Mouse (Mus musculus) kidney, embryonic 14.5 days (tissue): ENCODE results near the gene Trak1. TPM values are rescaled to one million over a fixed set of nuclear protein-coding genes. Genes with fewer than 3 reads are reported as not detected.

Source experiments
- ATAC-seq: fragments of 200-750 bp; cut with Nextera tagmentation; 2 replicates; pipeline ENCODE4 v1.8.0; 2017; ENCODE audit warnings: moderate number of reproducible peaks, mild to moderate bottlenecking, moderate TSS enrichment, moderate library complexity; ENCODE audit not compliant: low FRiP score, low TSS enrichment
- H3K27ac ChIP-seq: fragments of 300-500 bp; sonication (generic); 2 replicates; pipeline ENCODE4 v1.5.1; 2014; ENCODE audit warnings: low read depth, mild to moderate bottlenecking, low read length, moderate library complexity, mixed read lengths
- H3K27me3 ChIP-seq: fragments of 300-500 bp; sonication (generic); 2 replicates; pipeline ENCODE4 v1.6.1; 2014; ENCODE audit warnings: mild to moderate bottlenecking, low read length; ENCODE audit not compliant: control insufficient read depth, insufficient read depth
- H3K36me3 ChIP-seq: fragments of 300-500 bp; sonication (generic); 2 replicates; pipeline ENCODE4 v1.6.1; 2014; ENCODE audit warnings: low read length, mixed read lengths; ENCODE audit not compliant: control insufficient read depth, insufficient read depth
- H3K4me1 ChIP-seq: fragments of 300-500 bp; sonication (generic); 2 replicates; pipeline ENCODE4 v1.6.1; 2014; ENCODE audit warnings: low read length, mixed read lengths; ENCODE audit not compliant: control insufficient read depth, insufficient read depth
- H3K4me2 ChIP-seq: fragments of 300-500 bp; sonication (generic); replicated peaks from 2 replicates; pipeline ENCODE4 v1.6.1; 2014; ENCODE audit warnings: low read depth, mild to moderate bottlenecking, low read length
- H3K4me3 ChIP-seq: fragments of 300-500 bp; sonication (generic); 2 replicates; pipeline ENCODE4 v1.5.1; 2014; ENCODE audit warnings: mild to moderate bottlenecking, low read length
- H3K9ac ChIP-seq: fragments of 300-500 bp; sonication (generic); 2 replicates; pipeline ENCODE4 v1.6.1; 2014; ENCODE audit warnings: low read depth, mild to moderate bottlenecking, low read length, moderate library complexity
- H3K9me3 ChIP-seq: fragments of 300-500 bp; sonication (generic); 2 replicates; pipeline ENCODE4 v1.6.1; 2016; ENCODE audit warnings: low read length; ENCODE audit not compliant: control insufficient read depth
- WGBS: fragments of 180-500 bp; shearing (Covaris S2); extraction: QIAGEN DNeasy Blood & Tissue Kit; methylation state at CpG from one replicate; pipeline ENCODE4 v1.1.7; 2014; 5-methylcytosine and 5-hydroxymethylcytosine counted together
- polyA plus RNA-seq: library from polyadenylated mRNA; unstranded; fragments of >200 nt; fragmentation: Nextera tagmentation; extraction: Ambion mirVana; gene quantifications from 2 replicates; pipeline ENCODE4 v1.2.1, GENCODE M21; 2014

Gene Trak1
- polyA plus RNA-seq, 1 experiment from 2014 or later = 15.4 TPM

DNA sequence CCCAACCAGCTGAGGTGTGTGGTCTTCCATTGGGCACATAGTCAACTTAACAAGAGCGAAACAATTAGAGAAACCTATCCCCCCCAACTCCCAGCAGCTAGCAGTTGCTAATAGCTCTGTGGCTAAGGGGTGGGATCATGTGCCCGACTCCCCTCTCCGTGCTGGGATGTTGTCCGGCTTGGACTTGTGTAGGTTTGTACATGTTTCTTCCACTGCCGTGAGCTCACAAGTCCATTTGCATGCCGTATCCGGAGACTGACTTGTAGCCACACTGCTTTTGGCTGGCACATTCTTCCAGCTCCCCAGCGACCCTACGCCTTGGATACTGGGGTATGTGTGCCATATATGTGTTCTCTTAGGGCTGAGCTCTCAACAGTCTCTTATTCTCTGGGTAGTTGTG is 55.4 kb downstream of the Trak1 start:
- WGBS = 85% methylated on average over 9 of the region's 9 CpGs
- no peaks in the 10 kb centered on the region for H3K9me3 ChIP-seq
- no peak overlapping the region for H3K9ac ChIP-seq
- H3K36me3 ChIP-seq = no peaks in the 10 kb centered on the region
- no peak overlapping the region for H3K27ac ChIP-seq
- H3K4me3 ChIP-seq = no peak overlapping the region
- no peaks in the 10 kb centered on the region for H3K27me3 ChIP-seq
- H3K4me1 ChIP-seq = peaks cover 37% of the 10 kb centered on the region
- no peak for ATAC-seq
- no peak overlapping the region for H3K4me2 ChIP-seq

DNA sequence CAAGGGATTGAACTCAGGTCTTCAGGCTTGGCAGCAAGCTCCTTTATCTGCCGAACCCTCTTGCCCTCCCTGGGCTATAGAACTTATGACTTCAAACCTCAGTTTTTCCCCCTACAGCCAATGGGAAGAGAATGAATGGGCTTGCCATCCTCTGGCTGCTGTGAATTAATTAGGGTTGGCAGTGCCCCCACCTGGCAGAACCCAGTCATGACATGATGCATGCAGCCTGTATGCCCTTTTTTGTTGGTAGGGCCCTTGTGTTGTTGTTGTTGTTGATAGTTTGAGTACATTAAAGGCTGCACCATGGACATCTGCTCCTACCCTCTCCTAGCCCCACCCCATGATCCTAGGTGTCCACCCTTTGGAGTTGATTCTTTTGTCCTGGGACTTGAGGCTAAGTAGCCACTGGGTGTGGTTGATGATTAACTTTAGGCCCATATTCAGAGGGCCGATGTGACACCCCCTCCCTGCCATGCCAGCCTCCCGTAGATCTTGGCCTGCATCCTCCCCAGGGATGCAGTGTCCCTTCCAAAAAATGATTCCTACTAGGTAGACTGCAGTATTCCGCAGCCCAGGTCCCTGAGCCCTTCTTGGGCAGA is 57.6 kb downstream of the Trak1 start:
- Histone ChIP-seq H3K4me3 (no peak overlapping the region), H3K27me3 (no peaks in the 10 kb centered on the region), H3K36me3 (no peaks in the 10 kb centered on the region), H3K4me2 (no peak overlapping the region), H3K9ac (no peak overlapping the region), H3K9me3 (no peaks in the 10 kb centered on the region), H3K4me1 (peaks cover 37% of the 10 kb centered on the region), H3K27ac (no peak overlapping the region)
- no peak for ATAC-seq
- WGBS = 65% methylated on average over 4 of the region's 4 CpGs

- WGBS = 74% methylated on average over 9 of the region's 9 CpGs
- no peak for ATAC-seq
- H3K9me3 ChIP-seq = no peaks in the 10 kb centered on the region
- H3K4me2 ChIP-seq = no peak overlapping the region
- no peaks in the 10 kb centered on the region for H3K27me3 ChIP-seq
- no peak overlapping the region for H3K4me3 ChIP-seq
- H3K27ac ChIP-seq = no peak overlapping the region
- peaks cover 44% of the 10 kb centered on the region for H3K4me1 ChIP-seq
- no peak overlapping the region for H3K9ac ChIP-seq
- H3K36me3 ChIP-seq = no peaks in the 10 kb centered on the region
These were observed 58.3 kb downstream of the Trak1 start for GRCm38 (mm10) chr9:121355431-121356141.

DNA sequence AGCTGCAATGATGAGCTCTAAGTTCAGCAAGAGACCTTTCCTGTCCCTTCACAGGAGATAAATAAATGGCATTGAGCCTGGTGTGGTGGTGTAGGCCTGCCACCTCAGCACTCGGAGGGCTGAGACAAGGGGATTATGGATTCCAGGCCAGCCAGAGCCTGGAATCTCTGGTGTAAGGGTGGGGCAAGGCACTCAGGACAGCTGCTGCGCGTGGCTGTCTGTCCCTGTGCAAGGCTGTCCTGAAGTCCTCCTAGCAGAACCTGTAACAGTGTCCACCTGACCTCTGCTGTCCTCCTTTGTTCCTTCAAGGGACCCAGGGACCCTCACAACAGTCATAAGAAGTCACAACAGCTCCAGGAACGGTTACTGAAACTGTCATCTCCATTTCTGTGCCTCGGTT is 59.8 kb downstream of the Trak1 start:
- no peak overlapping the region for H3K4me2 ChIP-seq
- no peak overlapping the region for H3K4me3 ChIP-seq
- 90% methylated on average over 5 of the region's 5 CpGs for WGBS
- H3K9me3 ChIP-seq = no peaks in the 10 kb centered on the region
- no peak overlapping the region for H3K9ac ChIP-seq
- no peak overlapping the region for H3K27ac ChIP-seq
- ATAC-seq = no peak
- no peaks in the 10 kb centered on the region for H3K36me3 ChIP-seq
- peaks cover 37% of the 10 kb centered on the region for H3K4me1 ChIP-seq
- no peaks in the 10 kb centered on the region for H3K27me3 ChIP-seq

DNA sequence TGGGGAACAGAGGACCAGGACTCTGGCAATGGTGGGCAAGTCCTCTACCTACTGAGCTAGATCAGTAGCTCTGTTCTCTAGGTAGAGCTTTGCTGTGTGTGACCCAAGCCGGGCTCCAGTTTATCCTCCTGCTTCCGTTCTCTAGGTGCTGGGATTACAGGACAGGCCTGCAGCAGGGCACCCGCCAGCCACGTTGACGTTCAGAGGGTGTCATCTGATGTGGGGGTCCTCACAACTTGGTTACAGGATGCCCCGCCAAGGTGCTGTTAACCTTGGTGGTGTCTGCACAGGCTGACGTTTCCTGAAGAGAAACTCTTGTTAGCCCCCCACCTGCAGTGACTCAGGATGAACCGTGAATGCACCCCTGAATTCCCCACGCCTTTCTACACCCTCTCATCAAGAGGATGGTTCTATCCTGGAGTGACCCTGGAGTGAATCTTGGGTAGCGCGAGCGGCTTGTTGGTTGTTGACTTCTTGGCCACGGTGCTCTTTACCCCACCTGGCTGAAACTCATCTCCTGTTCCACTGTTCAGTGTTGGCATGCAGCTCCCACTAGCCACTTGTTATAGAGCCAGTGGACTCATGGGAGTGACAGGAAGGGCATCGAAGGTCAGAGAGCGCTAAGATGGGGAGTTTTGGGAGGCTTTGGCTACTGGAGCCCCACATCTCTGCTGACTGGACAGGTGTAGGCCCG is 60.4 kb downstream of the Trak1 start:
- H3K9me3 ChIP-seq = no peaks in the 10 kb centered on the region
- H3K4me3 ChIP-seq = no peak overlapping the region
- peaks cover 31% of the 10 kb centered on the region for H3K4me1 ChIP-seq
- H3K4me2 ChIP-seq = no peak overlapping the region
- ATAC-seq = no peak
- no peak overlapping the region for H3K9ac ChIP-seq
- 89% methylated on average over 16 of the region's 16 CpGs for WGBS
- H3K36me3 ChIP-seq = no peaks in the 10 kb centered on the region
- H3K27ac ChIP-seq = no peak overlapping the region
- no peaks in the 10 kb centered on the region for H3K27me3 ChIP-seq

GRCm38 (mm10) chr9:121358418-121358817 is 61.1 kb downstream of the Trak1 start:
- no peak for ATAC-seq
- Histone ChIP-seq H3K4me3 (no peak overlapping the region), H3K27ac (no peak overlapping the region), H3K4me1 (peaks cover 30% of the 10 kb centered on the region), H3K4me2 (no peak overlapping the region), H3K9me3 (no peaks in the 10 kb centered on the region), H3K36me3 (no peaks in the 10 kb centered on the region), H3K27me3 (no peaks in the 10 kb centered on the region), H3K9ac (no peak overlapping the region; the same call in 1 of the 2 replicates)
- 49% methylated on average over 8 of the region's 8 CpGs for WGBS

DNA sequence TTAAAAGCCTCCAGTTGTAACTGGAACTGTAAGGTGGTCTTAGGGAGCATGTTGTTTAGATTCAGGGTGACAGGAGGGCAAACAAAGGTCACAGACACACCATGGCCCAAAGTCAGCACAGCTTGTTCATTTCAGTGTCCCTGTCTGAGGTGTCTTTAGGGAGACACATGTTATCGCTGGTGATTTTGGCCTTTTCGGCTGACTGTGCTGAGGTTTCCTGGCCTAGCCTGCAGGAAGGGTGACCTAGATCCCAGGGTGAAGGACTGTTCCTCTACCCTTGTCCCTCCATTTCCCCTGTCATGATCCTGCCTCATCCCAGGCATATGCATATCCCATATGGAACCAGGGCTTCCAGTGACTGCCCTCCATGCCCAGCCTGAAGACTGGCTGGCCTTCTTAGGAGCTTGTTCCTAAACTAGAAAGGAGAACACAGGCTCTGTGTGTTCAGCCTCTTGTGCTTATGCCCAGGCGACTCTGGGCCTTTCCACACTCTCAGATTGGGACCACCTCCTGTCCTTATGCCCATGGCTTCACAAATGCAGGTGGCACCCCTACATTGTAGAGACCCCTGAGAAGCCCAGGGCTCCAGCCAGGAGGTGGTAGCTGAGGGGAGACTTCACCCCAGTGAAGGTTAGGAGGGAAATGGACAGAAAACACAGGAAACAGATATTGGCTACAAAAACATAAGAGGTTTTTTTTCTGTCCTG is 62.1 kb downstream of the Trak1 start:
- Histone ChIP-seq H3K4me2 (no peak overlapping the region), H3K27me3 (no peaks in the 10 kb centered on the region), H3K4me3 (no peak overlapping the region), H3K36me3 (peaks cover under 1% of the 10 kb centered on the region; the same call in 1 of the 2 replicates), H3K27ac (0 out of 2 replicates have a peak overlapping the region, but pooled peaks have one; percentile 1), H3K9me3 (no peaks in the 10 kb centered on the region), H3K9ac (no peak overlapping the region), H3K4me1 (peaks cover 30% of the 10 kb centered on the region)
- WGBS = 69% methylated on average over 3 of the region's 3 CpGs
- no peak for ATAC-seq

DNA sequence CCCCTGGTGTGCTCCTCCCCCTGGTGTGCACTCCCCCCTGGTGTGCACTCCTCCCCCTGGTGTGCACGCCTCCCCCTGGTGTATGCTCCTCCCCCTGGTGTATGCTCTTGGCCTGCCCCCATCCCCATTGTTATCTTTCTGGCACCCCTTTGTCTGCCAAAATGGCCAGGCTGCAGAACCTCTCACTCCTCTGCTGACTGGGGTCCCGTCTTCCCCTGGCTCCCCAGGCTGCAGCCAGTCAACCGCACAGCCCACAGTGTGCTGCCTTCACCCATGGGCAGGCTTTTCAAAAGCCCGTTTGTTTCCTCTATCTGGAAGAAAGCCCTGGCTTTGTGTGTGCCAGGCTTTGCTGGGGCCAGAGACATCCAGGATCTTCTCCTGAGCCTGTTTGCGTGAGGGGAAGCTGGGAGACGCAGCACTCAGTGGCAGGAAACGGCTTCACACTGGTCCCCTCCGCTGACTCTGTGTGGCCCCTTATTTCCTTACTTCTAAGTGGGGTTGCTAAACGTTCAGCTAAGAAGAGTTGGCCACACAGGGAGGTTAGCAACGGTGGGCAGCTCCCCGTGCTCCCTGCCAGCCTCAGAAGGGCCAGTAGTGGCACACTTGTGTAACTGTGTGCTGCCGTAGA is 63.1 kb downstream of the Trak1 start:
- no peak overlapping the region for H3K4me3 ChIP-seq
- peaks cover 24% of the 10 kb centered on the region for H3K4me1 ChIP-seq
- H3K27me3 ChIP-seq = no peaks in the 10 kb centered on the region
- H3K9ac ChIP-seq = no peak overlapping the region
- no peak overlapping the region for H3K4me2 ChIP-seq
- peak; percentile 65; the same call in 1 of the 2 replicates for ATAC-seq
- WGBS = 17% methylated on average over 12 of the region's 12 CpGs
- peak overlapping the region; percentile 17 for H3K27ac ChIP-seq
- no peaks in the 10 kb centered on the region for H3K9me3 ChIP-seq
- peaks cover 3% of the 10 kb centered on the region; the same call in 1 of the 2 replicates for H3K36me3 ChIP-seq
